Comparison of ENCODE assay signal across 8 mouse cellular contexts in the genomic region with DNA sequence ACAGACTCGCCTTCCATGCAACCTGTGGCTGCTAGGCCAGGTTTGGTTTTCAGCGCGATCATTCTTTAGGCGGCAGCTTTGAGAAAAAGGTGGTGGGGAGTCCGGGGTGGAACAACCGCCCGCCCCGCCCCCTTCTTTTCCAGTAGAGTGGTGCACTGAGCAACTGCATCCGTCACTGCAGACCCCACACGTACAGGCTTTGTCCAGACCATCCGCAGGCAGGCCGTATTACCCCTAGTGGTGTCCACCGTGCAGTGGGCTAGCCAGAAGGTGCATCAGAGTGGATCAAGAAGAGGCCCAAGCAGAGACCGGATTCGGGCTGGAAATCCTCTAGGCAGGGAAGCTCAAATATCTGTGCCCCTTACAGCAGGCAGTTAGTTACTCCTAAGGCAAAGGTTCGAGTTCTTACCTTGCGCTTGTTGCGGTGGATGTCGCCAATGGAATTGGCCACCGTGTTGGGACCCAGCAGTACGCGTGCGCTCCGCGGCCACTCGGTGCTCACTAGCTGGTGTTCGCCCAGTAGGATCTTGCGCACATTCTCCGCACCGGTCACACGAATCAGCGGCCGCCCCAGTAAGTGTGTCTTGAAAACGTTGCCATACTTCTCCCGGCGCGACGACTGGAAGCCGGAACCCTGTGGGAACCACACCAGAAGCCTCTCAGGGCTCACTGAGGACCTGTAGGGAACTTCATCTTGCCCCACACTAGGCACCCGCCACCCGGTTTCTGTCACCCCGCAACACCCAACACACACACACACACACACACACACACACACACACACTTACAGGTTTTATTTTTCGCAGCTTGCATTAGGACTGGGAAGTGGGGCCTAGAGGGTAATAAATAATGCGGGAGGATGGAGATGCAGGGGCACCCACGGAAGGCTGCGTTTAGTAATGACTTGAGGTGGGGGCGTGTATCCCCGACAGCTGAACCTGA. TPM values are rescaled to one million over a fixed set of nuclear protein-coding genes. Genes with fewer than 3 reads are reported as not detected.
DNase-seq lines count a peak whose midpoint lies in the region; ATAC-seq and TF ChIP-seq lines count a peak whose summit lies in the region.

No protein-coding gene starts in this region.

- peak overlapping the region; percentile 50 for H3K4me3 ChIP-seq in lung, postnatal 0 days (ENCODE audit: low read depth, low read length)
- H3K4me3 ChIP-seq in forebrain, embryonic 16.5 days (replicated peaks; ENCODE audit: low read length): peak overlapping the region; percentile 33
- peak overlapping the region; percentile 49 for H3K4me3 ChIP-seq in intestine, embryonic 15.5 days (replicated peaks)
- peak overlapping the region; percentile 49 for H3K4me3 ChIP-seq in midbrain, embryonic 12.5 days

- no peak for DNase-seq in lung, postnatal 0 days (ENCODE audit: low spot score)
- DNase-seq in lung, postnatal 14 days: no peak
- no peak for DNase-seq in adrenal gland, postnatal 4 days (ENCODE audit: low spot score in 2 of 2)
- no peak for DNase-seq in thymus, postnatal 14 days
- DNase-seq in layer of hippocampus, postnatal 10 days (ENCODE audit: low spot score in 2 of 2): no peak

- H3K4me2 ChIP-seq in lung, postnatal 0 days (replicated peaks; ENCODE audit: low read depth, low read length): peak overlapping the region; percentile 78
- H3K4me2 ChIP-seq in forebrain, embryonic 16.5 days (ENCODE audit: low read length): peak overlapping the region; percentile 54
- H3K4me2 ChIP-seq in intestine, embryonic 15.5 days (replicated peaks): peak overlapping the region; percentile 96
- peak overlapping the region; percentile 87 for H3K4me2 ChIP-seq in midbrain, embryonic 12.5 days (replicated peaks)

- H3K36me3 ChIP-seq in lung, postnatal 0 days (ENCODE audit: insufficient read depth, low read length): no peaks in the 10 kb centered on the region
- no peaks in the 10 kb centered on the region for H3K36me3 ChIP-seq in forebrain, embryonic 16.5 days (ENCODE audit: control insufficient read depth, insufficient read depth)
- H3K36me3 ChIP-seq in intestine, embryonic 15.5 days: no peaks in the 10 kb centered on the region
- H3K36me3 ChIP-seq in midbrain, embryonic 12.5 days: no peaks in the 10 kb centered on the region

- peak; percentile 12; the same call in 1 of the 2 replicates for ATAC-seq in lung, postnatal 0 days
- no peak for ATAC-seq in forebrain, embryonic 16.5 days
- peak; percentile 11; the same call in 1 of the 2 replicates for ATAC-seq in intestine, embryonic 15.5 days
- 0 out of 2 replicates have a peak, but pooled peaks have one; percentile 39 for ATAC-seq in midbrain, embryonic 12.5 days (ENCODE audit: low FRiP score, low read depth)

- no peak overlapping the region for H3K27ac ChIP-seq in lung, postnatal 0 days (ENCODE audit: low read length)
- H3K27ac ChIP-seq in forebrain, embryonic 16.5 days (ENCODE audit: low read length): no peak overlapping the region
- no peak overlapping the region for H3K27ac ChIP-seq in intestine, embryonic 15.5 days
- no peak overlapping the region for H3K27ac ChIP-seq in midbrain, embryonic 12.5 days (replicated peaks)

- TF ChIP-seq CTCF in lung, postnatal 0 days (IDR thresholded peaks at IDR 0.05): no peak

- no peak overlapping the region for H3K9ac ChIP-seq in lung, postnatal 0 days (replicated peaks; ENCODE audit: low read depth)
- H3K9ac ChIP-seq in forebrain, embryonic 16.5 days (replicated peaks; ENCODE audit: low read depth, low read length): no peak overlapping the region; the same call in 1 of the 2 replicates
- H3K9ac ChIP-seq in intestine, embryonic 15.5 days: 0 out of 2 replicates have a peak overlapping the region, but pooled peaks have one; percentile 36
- peak overlapping the region; percentile 21 for H3K9ac ChIP-seq in midbrain, embryonic 12.5 days (replicated peaks)

- peaks cover 38% of the 10 kb centered on the region; the same call in 1 of the 2 replicates for H3K27me3 ChIP-seq in lung, postnatal 0 days (replicated peaks; ENCODE audit: insufficient read depth, low read length)
- H3K27me3 ChIP-seq in forebrain, embryonic 16.5 days (replicated peaks; ENCODE audit: control insufficient read depth, insufficient read depth, low read length): peaks cover 68% of the 10 kb centered on the region
- H3K27me3 ChIP-seq in intestine, embryonic 15.5 days (replicated peaks): peaks cover 75% of the 10 kb centered on the region
- peaks cover 100% of the 10 kb centered on the region for H3K27me3 ChIP-seq in midbrain, embryonic 12.5 days

- peaks cover 43% of the 10 kb centered on the region for H3K4me1 ChIP-seq in lung, postnatal 0 days (ENCODE audit: insufficient read depth, low read depth, low read length)
- H3K4me1 ChIP-seq in forebrain, embryonic 16.5 days (replicated peaks; ENCODE audit: control insufficient read depth, insufficient read depth, low read length): peaks cover 55% of the 10 kb centered on the region
- H3K4me1 ChIP-seq in intestine, embryonic 15.5 days (replicated peaks): peaks cover 68% of the 10 kb centered on the region
- peaks cover 64% of the 10 kb centered on the region for H3K4me1 ChIP-seq in midbrain, embryonic 12.5 days

- no peaks in the 10 kb centered on the region for H3K9me3 ChIP-seq in lung, postnatal 0 days (ENCODE audit: low read length)
- H3K9me3 ChIP-seq in forebrain, embryonic 16.5 days (ENCODE audit: control insufficient read depth, low read length): no peaks in the 10 kb centered on the region
- H3K9me3 ChIP-seq in intestine, embryonic 15.5 days: no peaks in the 10 kb centered on the region
- no peaks in the 10 kb centered on the region for H3K9me3 ChIP-seq in midbrain, embryonic 12.5 days

- TF ChIP-seq EP300 in lung, postnatal 0 days (IDR thresholded peaks at IDR 0.05): no peak

- WGBS in lung, postnatal 0 days: 5% methylated on average over 47 of the region's 48 CpGs
- WGBS in forebrain, embryonic 16.5 days: under 1% methylated on average over 48 of the region's 48 CpGs
- 7% methylated on average over 48 of the region's 48 CpGs for WGBS in intestine, embryonic 15.5 days
- WGBS in midbrain, embryonic 12.5 days: under 1% methylated on average over 48 of the region's 48 CpGs

RNA-seq across cellular contexts. Expression of gene Cyp26b1, which starts 9.6 kb away (rescaled TPM):
- polyA plus RNA-seq in lung, postnatal 0 days (2015; fragmentation: Nextera tagmentation; extraction: Ambion mirVana): 2.6 and 7.7 TPM in 2 replicates
- polyA plus RNA-seq in forebrain, embryonic 16.5 days (2015; fragmentation: Nextera tagmentation; extraction: Ambion mirVana): 3.6 and 6.2 TPM in 2 replicates
- 2.0 and 2.6 TPM in 2 replicates for polyA plus RNA-seq in intestine, embryonic 15.5 days (2015; fragmentation: Nextera tagmentation; extraction: Ambion mirVana)
- 7.7 and 14.1 TPM in 2 replicates for polyA plus RNA-seq in midbrain, embryonic 12.5 days (2016; fragmentation: Nextera tagmentation; extraction: Ambion mirVana)
- total RNA-seq in adrenal gland, postnatal 4 days (2021): 10 to 100 TPM; 18.7 to 21.0 TPM
- 10 to 100 TPM; 30.9 to 31.0 TPM for total RNA-seq in layer of hippocampus, postnatal 10 days (2021)

Comparison
In these comparisons a context has a peak if more than half of its experiments do, and no peak if none do; other contexts are left out.
1. H3K9ac ChIP-seq: peak in intestine, embryonic 15.5 days (single experiment) and midbrain, embryonic 12.5 days (single experiment); none in lung, postnatal 0 days (single experiment) and forebrain, embryonic 16.5 days (single experiment).
2. Peak in every context shown above with its lines, with median percentiles within 50 percentile points of each other: H3K4me2 ChIP-seq and H3K4me3 ChIP-seq.